Mouse (Mus musculus): ENCODE data around the gene Selplg. TPM values are rescaled to one million over a fixed set of nuclear protein-coding genes. Genes with fewer than 3 reads are reported as not detected.

Selplg gene
- total and polyA plus RNA-seq, 3 experiments = 8.5 to 18.7 (median 13.9) TPM

DNA sequence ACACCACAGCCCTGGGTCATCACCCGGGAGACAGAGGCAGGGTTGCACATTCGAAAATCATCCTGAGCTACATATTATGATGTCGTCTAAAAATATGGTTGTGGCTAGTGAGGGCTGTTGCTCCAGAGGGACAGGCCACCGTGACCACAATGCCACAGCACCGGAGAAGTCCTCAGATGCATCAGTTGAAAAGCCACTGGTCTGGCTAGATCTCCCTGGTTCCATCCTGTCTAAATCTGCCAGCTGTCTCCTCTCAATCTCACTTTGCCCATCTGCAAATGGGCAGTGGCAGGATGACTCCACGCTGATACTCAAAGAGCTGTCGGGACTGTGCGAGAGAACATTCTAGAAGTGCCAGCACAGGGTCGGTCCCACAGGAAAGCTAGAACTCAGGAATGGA, 33.9 kb downstream of the Selplg start:
- Histone ChIP-seq H3K36me3 (replicated peaks) (no peaks in the 10 kb centered on the region), H3K4me3 (ENCODE audit: low read depth, low read length) (no peak overlapping the region), H3K9me3 (replicated peaks) (no peaks in the 10 kb centered on the region), H3K27me3 (ENCODE audit: insufficient read depth, low read length) (peaks cover 29% of the 10 kb centered on the region; the same call in 1 of the 2 replicates), H3K4me1 (ENCODE audit: insufficient read depth, low read depth, low read length) (peaks cover 10% of the 10 kb centered on the region; the same call in 1 of the 2 replicates)
- TF ChIP-seq TAL1 (conservative IDR thresholded peaks at IDR 0.05; ENCODE audit: low read depth, low read length) = no peak
- no peak for ATAC-seq (ENCODE audit: extremely low read depth, insufficient number of reproducible peaks, low FRiP score, poor library complexity, severe bottlenecking)
- no peak for DNase-seq (ENCODE audit: low spot score)

DNA sequence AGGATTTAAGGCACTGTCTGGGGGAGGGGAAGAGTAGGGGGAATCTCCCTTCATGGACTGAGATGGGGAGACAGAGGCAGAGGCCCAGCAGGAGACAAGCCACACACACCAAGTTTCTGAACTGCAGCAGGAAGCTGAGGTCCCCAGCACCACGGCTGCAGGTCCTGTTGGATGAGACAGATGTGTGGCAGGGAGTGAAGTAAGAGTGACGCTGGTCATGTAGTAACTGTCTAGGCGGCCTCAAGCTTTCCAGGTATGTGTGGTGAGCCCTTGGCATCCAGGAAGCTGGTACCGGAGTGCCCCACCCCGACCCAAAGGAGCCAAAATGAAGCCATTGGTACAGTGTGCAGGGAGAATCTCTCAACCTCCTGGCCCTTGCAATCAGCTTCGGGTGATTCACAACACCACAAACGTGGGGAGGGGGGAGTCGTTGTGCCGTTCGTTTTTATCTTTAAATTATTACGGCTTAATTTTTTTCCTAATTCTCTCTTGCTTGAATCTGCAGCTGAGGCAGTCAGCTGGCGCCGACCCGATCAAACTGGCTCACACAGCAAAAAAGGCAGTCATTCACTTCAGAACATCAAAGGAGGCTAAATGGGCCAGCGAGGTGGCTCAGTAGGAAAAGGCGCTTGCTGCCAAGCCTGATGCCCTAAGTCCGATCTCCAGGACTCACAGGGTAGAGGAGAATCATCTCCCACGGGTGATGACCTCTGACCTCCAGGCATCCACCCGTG, 35.1 kb downstream of the Selplg start:
- DNase-seq (ENCODE audit: low spot score) (no peak), ATAC-seq (ENCODE audit: extremely low read depth, insufficient number of reproducible peaks, low FRiP score, poor library complexity, severe bottlenecking) (no peak)
- Histone ChIP-seq H3K36me3 (replicated peaks) (no peaks in the 10 kb centered on the region), H3K9me3 (replicated peaks) (no peaks in the 10 kb centered on the region), H3K4me1 (ENCODE audit: insufficient read depth, low read depth, low read length) (peaks cover 10% of the 10 kb centered on the region; the same call in 1 of the 2 replicates), H3K4me3 (ENCODE audit: low read depth, low read length) (no peak overlapping the region), H3K27me3 (ENCODE audit: insufficient read depth, low read length) (peaks cover 32% of the 10 kb centered on the region; the same call in 1 of the 2 replicates)
- TF ChIP-seq TAL1 (conservative IDR thresholded peaks at IDR 0.05; ENCODE audit: low read depth, low read length) (no peak), POLR2AphosphoS5 (IDR thresholded peaks at IDR 0.05; ENCODE audit: insufficient replicate concordance, low read depth, low read length) (no peak), CTCF (IDR thresholded peaks at IDR 0.05; ENCODE audit: low read depth, low read length) (no peak), GATA1 (IDR thresholded peaks at IDR 0.05; ENCODE audit: borderline replicate concordance, low read length) (no peak), GATA2 (IDR thresholded peaks at IDR 0.05; ENCODE audit: borderline replicate concordance, low read depth, low read length) (no peak)

- H3K36me3 ChIP-seq (replicated peaks) = no peaks in the 10 kb centered on the region
- peaks cover 33% of the 10 kb centered on the region for H3K27me3 ChIP-seq (ENCODE audit: insufficient read depth, low read length)
- H3K4me3 ChIP-seq (ENCODE audit: low read depth, low read length) = no peak overlapping the region
- TF ChIP-seq CTCF (IDR thresholded peaks at IDR 0.05; ENCODE audit: low read depth, low read length) (no peak), GATA2 (IDR thresholded peaks at IDR 0.05; ENCODE audit: borderline replicate concordance, low read depth, low read length) (no peak), POLR2AphosphoS5 (IDR thresholded peaks at IDR 0.05; ENCODE audit: insufficient replicate concordance, low read depth, low read length) (no peak), GATA1 (IDR thresholded peaks at IDR 0.05; ENCODE audit: borderline replicate concordance, low read length) (no peak), TAL1 (conservative IDR thresholded peaks at IDR 0.05; ENCODE audit: low read depth, low read length) (no peak)
- peaks cover 10% of the 10 kb centered on the region; the same call in 1 of the 2 replicates for H3K4me1 ChIP-seq (ENCODE audit: insufficient read depth, low read depth, low read length)
- ATAC-seq (ENCODE audit: extremely low read depth, insufficient number of reproducible peaks, low FRiP score, poor library complexity, severe bottlenecking) (no peak), DNase-seq (ENCODE audit: low spot score) (no peak)
- H3K9me3 ChIP-seq (replicated peaks) = no peaks in the 10 kb centered on the region
Measured at GRCm38 (mm10) chr5:113796401-113797148, 35.9 kb downstream of the Selplg start.

DNA sequence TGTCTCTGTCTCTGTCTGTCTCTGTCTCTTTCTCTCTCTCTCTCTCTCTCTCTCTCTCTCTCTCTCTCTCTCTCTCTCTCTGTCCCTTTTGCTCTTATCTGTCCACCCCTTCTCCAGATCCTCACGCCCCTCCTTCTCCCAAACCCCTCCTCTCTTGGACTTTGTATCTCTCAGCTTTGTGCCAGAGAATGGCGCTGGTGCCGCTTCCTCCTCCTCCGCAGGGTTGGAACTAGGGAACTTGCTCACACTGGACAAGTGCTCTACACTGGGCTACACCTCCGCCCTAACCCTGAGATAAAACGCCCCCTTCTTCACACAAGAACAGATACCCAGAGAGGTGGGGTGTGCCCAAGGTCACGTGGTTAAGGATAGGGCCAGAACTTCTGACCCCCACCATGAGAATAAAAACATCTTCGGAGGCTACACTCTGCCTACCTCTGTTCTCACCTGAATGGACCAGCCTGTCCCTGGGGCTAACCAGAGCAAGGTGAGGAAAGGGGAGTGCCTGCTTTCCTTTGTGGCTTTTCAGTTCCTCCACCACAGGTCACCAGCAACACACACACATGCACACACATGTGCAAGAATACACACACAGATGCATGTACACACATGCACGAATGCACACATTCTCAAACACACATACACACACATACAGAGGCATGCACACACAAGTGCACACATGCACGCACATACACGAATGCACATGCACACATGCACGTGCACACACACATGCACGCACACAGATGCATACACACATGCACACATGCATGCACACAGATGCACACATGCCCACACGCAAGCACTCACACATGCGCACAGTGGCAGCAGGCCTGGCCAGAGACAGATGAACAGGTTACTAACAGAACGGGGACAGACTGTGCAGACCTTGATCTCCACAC, 41.0 kb downstream of the Selplg start:
- Histone ChIP-seq H3K27me3 (ENCODE audit: insufficient read depth, low read length) (peaks cover 33% of the 10 kb centered on the region), H3K4me3 (ENCODE audit: low read depth, low read length) (no peak overlapping the region), H3K4me1 (ENCODE audit: insufficient read depth, low read depth, low read length) (peaks cover 3% of the 10 kb centered on the region; the same call in 1 of the 2 replicates), H3K9me3 (replicated peaks) (no peaks in the 10 kb centered on the region), H3K36me3 (replicated peaks) (no peaks in the 10 kb centered on the region)
- TF ChIP-seq POLR2AphosphoS5 (IDR thresholded peaks at IDR 0.05; ENCODE audit: insufficient replicate concordance, low read depth, low read length) (peak; percentile 47; the same call in 1 of the 2 replicates), GATA2 (IDR thresholded peaks at IDR 0.05; ENCODE audit: borderline replicate concordance, low read depth, low read length) (no peak)
- no peak for ATAC-seq (ENCODE audit: extremely low read depth, insufficient number of reproducible peaks, low FRiP score, poor library complexity, severe bottlenecking)
- DNase-seq (ENCODE audit: low spot score) = no peak

GRCm38 (mm10) chr5:113790453-113791196, 41.8 kb downstream of the Selplg start:
- Histone ChIP-seq H3K4me3 (ENCODE audit: low read depth, low read length) (no peak overlapping the region), H3K36me3 (replicated peaks) (no peaks in the 10 kb centered on the region), H3K9me3 (replicated peaks) (no peaks in the 10 kb centered on the region), H3K4me1 (ENCODE audit: insufficient read depth, low read depth, low read length) (no peaks in the 10 kb centered on the region), H3K27me3 (ENCODE audit: insufficient read depth, low read length) (peaks cover 37% of the 10 kb centered on the region)
- DNase-seq (ENCODE audit: low spot score) (no peak), ATAC-seq (ENCODE audit: extremely low read depth, insufficient number of reproducible peaks, low FRiP score, poor library complexity, severe bottlenecking) (no peak)
- TF ChIP-seq GATA2 (IDR thresholded peaks at IDR 0.05; ENCODE audit: borderline replicate concordance, low read depth, low read length) (no peak), POLR2AphosphoS5 (IDR thresholded peaks at IDR 0.05; ENCODE audit: insufficient replicate concordance, low read depth, low read length) (no peak), CTCF (IDR thresholded peaks at IDR 0.05; ENCODE audit: low read depth, low read length) (no peak), GATA1 (IDR thresholded peaks at IDR 0.05; ENCODE audit: borderline replicate concordance, low read length) (no peak), TAL1 (conservative IDR thresholded peaks at IDR 0.05; ENCODE audit: low read depth, low read length) (no peak)

Measured in G1E (cell line).